Mouse (Mus musculus) forebrain, postnatal 0 days (tissue): Measurements from ENCODE around the gene Calm1. TPM values are rescaled to one million over a fixed set of nuclear protein-coding genes. Genes with fewer than 3 reads are reported as not detected.

Experiments
- ATAC-seq: fragments of 200-750 bp; cut with Nextera tagmentation; 2 replicates; pipeline ENCODE4 v1.8.0; 2017; ENCODE audit warnings: mild to moderate bottlenecking, moderate library complexity
- DNase-seq: peaks from one replicate; pipeline ENCODE4 v3.0.0-alpha.2; 2015
- H3K27ac ChIP-seq: fragments of 300-500 bp; sonication (generic); 2 replicates; pipeline ENCODE4 v1.5.1; 2014; ENCODE audit warnings: low read depth, mild to moderate bottlenecking, antibody characterized with exemption, low read length, moderate library complexity, mixed read lengths
- H3K27me3 ChIP-seq: fragments of 300-500 bp; sonication (generic); 2 replicates; pipeline ENCODE4 v1.6.1; 2014; ENCODE audit warnings: mild to moderate bottlenecking, low read length, mixed read lengths; ENCODE audit not compliant: insufficient read depth
- H3K36me3 ChIP-seq: fragments of 300-500 bp; sonication (generic); 2 replicates; pipeline ENCODE4 v1.6.1; 2014; ENCODE audit warnings: mild to moderate bottlenecking, moderate library complexity; ENCODE audit not compliant: insufficient read depth
- H3K4me1 ChIP-seq: fragments of 300-500 bp; sonication (generic); 2 replicates; pipeline ENCODE4 v1.6.1; 2014; ENCODE audit warnings: antibody characterized with exemption; ENCODE audit not compliant: insufficient read depth
- H3K4me2 ChIP-seq: fragments of 300-500 bp; sonication (generic); 2 replicates; pipeline ENCODE4 v1.6.1; 2014; ENCODE audit warnings: low read depth, mild to moderate bottlenecking, moderate library complexity
- H3K4me3 ChIP-seq: fragments of 300-500 bp; sonication (generic); 2 replicates; pipeline ENCODE4 v1.5.1; 2014; ENCODE audit warnings: low read depth, low read length, mixed read lengths
- H3K9ac ChIP-seq: fragments of 300-500 bp; sonication (generic); 2 replicates; pipeline ENCODE4 v1.6.1; 2014; ENCODE audit warnings: mild to moderate bottlenecking
- H3K9me3 ChIP-seq: fragments of 300-500 bp; sonication (generic); 2 replicates; pipeline ENCODE4 v1.6.1; 2016; ENCODE audit warnings: low read length
- CTCF ChIP-seq: sonication (generic); IDR thresholded peaks from 2 replicates; pipeline ENCODE4 v1.5.1; 2016; ENCODE audit warnings: antibody characterized with exemption, control low read depth, low read depth
- WGBS: fragments of 180-500 bp; shearing (Covaris S2); extraction: QIAGEN DNeasy Blood & Tissue Kit; methylation state at CpG from one replicate; pipeline ENCODE4 v1.1.7; 2014; 5-methylcytosine and 5-hydroxymethylcytosine counted together
- polyA plus RNA-seq: library from polyadenylated mRNA; unstranded; fragments of >200 nt; fragmentation: Nextera tagmentation; extraction: Ambion mirVana; gene quantifications from 2 replicates; pipeline ENCODE4 v1.2.1, GENCODE M21; 2015
- total RNA-seq: library from RNA; depleted of rRNA; stranded (reverse); fragments of >200 nt; gene quantifications from 2 replicates; pipeline ENCODE4 v1.2.3, GENCODE M21; 2014

Calm1 gene
- total and polyA plus RNA-seq, 2 experiments from 2014 or later = 1,041 to 4,009 TPM

DNA sequence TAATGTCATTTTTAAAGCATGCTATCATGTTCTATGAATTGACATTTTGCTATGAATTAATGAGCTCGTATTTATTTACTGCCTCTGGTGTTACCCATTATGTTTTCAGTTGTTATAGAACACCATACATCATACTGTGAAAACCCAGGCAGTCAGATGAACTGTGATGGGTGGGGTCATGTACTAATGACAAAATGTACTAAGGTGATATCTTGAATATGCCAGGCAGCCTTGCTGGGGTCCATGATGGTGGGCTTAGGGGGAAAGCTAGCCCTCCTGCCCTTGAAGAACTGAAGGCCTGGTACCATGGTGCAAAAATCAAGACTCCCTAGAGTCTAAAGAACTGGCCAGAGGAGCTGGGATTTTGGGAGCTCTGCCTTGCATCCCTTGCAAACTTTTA lies 31.7 kb upstream of the Calm1 start:
- WGBS = 76% methylated on average over 1 of the region's 1 CpGs
- TF ChIP-seq CTCF = no peak
- Histone ChIP-seq H3K4me3 (no peak overlapping the region), H3K4me1 (peaks cover 11% of the 10 kb centered on the region; the same call in 1 of the 2 replicates), H3K9me3 (no peaks in the 10 kb centered on the region), H3K9ac (no peak overlapping the region), H3K36me3 (no peaks in the 10 kb centered on the region), H3K4me2 (no peak overlapping the region; the same call in 1 of the 2 replicates), H3K27ac (no peak overlapping the region), H3K27me3 (no peaks in the 10 kb centered on the region)
- ATAC-seq (no peak), DNase-seq (peak; percentile 14)

DNA sequence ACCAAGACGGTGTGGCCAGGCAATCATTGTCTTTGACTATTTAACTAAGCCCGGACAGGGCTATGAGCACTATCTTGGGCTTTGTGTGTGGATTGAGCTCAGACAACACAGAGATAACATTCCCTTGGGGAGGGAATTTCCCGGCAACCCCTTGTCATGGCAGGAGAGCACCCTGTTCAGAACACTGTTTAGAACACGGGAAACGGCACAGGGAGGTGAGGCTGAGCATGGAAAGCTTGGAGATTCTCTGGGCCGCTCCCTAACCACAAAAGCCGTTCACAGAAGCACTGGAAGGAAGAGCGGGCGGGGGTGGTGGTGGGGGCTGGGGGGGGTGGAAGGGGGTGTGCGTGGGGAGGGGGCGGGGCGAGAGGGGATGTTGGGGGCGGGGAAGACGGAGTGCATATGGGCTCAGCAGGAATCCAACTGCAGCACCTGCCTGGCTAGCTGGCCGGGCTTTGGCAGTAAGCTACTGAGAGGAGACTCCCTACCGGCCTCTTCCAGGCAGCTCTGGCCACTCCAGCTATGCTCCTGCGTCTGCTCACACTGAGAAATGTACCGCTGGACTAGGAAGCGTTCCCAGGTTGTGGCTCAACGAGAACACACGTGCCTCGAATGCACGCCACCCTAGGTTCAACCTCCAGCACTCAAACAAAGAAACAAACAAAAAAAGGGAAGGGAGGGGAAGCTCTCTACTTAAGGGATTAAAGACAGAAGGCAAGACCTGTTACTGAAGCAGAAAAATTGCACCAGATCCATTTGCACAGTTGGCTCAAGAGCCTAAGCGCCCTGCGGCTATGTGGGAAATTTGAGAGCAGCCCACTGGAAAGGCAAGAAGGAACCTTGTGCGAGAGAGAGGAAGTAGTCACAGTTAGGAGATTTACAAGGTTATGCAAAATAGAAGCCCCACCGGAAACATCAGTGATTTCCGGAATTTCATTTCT lies 31.0 kb upstream of the Calm1 start:
- 10% methylated on average over 24 of the region's 28 CpGs for WGBS
- H3K4me2 ChIP-seq = peak overlapping the region; percentile 46
- H3K4me1 ChIP-seq = peaks cover 11% of the 10 kb centered on the region; the same call in 1 of the 2 replicates
- DNase-seq (peak; percentile 57), ATAC-seq (peak; percentile 25)
- H3K36me3 ChIP-seq = no peaks in the 10 kb centered on the region
- H3K9ac ChIP-seq = peak overlapping the region; percentile 39; the same call in 1 of the 2 replicates
- H3K4me3 ChIP-seq = peak overlapping the region; percentile 21; the same call in 1 of the 2 replicates
- H3K27me3 ChIP-seq = no peaks in the 10 kb centered on the region
- TF ChIP-seq CTCF = no peak
- H3K27ac ChIP-seq = peak overlapping the region; percentile 80
- H3K9me3 ChIP-seq = no peaks in the 10 kb centered on the region

DNA sequence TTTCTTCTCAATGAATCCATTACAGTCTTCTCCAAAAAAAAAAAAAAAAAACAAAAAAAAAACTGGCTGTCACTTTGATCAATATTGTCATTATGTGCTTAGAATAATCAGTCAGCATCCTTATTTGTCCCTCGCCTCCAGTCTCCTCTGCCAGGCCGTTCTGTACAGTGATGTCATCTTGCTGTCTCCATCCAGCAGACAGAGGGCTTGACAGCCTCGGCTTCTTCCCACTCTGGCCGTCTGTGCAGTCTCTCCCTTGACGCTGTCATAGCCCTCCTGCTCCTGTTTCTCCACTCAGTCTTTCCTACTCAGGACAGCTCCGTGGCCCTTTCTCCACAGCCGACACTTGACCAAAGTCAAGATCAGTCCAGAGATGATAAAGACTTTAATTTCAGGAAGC lies 26.8 kb upstream of the Calm1 start:
- H3K4me2 ChIP-seq = no peak overlapping the region
- WGBS = 68% methylated on average over 7 of the region's 7 CpGs
- H3K36me3 ChIP-seq = no peaks in the 10 kb centered on the region
- no peak overlapping the region for H3K4me3 ChIP-seq
- H3K9ac ChIP-seq = no peak overlapping the region
- peaks cover 4% of the 10 kb centered on the region; the same call in 1 of the 2 replicates for H3K4me1 ChIP-seq
- H3K9me3 ChIP-seq = no peaks in the 10 kb centered on the region
- no peak overlapping the region for H3K27ac ChIP-seq
- ATAC-seq (no peak), DNase-seq (no peak)
- no peaks in the 10 kb centered on the region for H3K27me3 ChIP-seq
- TF ChIP-seq CTCF = no peak

DNA sequence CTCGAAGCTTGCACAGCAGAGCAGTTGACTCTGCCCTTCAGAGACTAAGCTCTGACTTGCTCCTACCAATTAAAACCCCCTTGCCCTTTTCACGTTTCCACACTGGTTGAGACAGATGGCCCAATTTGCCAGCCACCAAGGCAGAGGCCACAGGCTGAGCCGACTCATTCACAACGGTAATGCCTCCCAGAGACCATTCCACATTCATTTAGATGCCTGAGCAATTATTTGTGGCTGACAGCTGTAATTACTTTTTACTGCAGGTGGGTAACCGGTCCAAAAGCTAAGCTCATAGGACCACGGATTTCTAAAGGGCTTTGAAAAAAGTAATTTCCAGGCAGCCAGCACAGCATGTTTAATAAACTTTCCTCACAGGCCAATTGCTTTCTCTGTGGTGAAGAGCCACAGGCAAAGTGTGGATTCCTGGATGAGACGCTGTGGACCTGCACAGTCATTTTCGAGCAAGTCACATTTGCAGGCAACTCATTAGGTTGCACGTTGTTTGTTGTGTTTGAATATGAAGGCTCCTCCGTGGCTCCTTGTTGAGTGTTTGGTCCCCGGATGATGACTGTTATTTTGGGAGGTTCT lies 22.7 kb upstream of the Calm1 start:
- no peak for ATAC-seq
- no peak overlapping the region for H3K27ac ChIP-seq

DNA sequence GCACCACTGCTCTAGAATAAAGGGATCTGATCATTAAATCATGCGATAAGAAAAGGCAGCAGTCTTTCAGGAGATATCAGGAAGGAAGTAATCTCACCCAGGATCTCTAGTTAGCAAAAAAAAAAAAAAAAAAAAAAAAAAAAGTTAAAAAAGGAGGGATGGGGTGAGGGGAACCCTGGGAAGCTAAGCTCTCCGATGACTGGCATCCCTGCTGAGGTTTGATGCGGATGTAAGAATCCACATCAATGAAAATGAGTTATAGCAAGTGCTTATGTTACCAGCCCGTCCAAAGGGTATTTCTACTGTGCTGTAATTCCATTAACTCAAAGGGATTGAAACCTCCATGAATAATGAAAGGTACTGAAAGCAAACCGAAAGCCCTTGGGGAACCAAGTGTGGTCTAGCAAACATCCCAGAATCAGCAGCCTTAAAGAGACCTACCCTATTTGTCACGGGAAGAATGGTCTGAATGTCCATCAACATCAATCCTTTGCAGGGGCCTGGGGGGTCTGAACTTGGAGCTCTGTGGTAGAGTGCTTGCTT lies 20.3 kb upstream of the Calm1 start:
- Histone ChIP-seq H3K36me3 (no peaks in the 10 kb centered on the region), H3K4me3 (no peak overlapping the region), H3K9me3 (no peaks in the 10 kb centered on the region), H3K4me1 (no peaks in the 10 kb centered on the region), H3K4me2 (no peak overlapping the region), H3K27me3 (no peaks in the 10 kb centered on the region), H3K9ac (no peak overlapping the region), H3K27ac (no peak overlapping the region)
- ATAC-seq (no peak), DNase-seq (no peak)
- WGBS = 33% methylated on average over 6 of the region's 6 CpGs
- no peak for TF ChIP-seq CTCF

More for the DNA sequence above, 22.7 kb upstream of the Calm1 start:
- Histone ChIP-seq H3K4me2 (no peak overlapping the region), H3K4me1 (no peaks in the 10 kb centered on the region), H3K4me3 (no peak overlapping the region), H3K27me3 (no peaks in the 10 kb centered on the region), H3K9ac (no peak overlapping the region), H3K9me3 (no peaks in the 10 kb centered on the region), H3K36me3 (no peaks in the 10 kb centered on the region)
- no peak for DNase-seq
- 27% methylated on average over 11 of the region's 11 CpGs for WGBS
- no peak for TF ChIP-seq CTCF

DNA sequence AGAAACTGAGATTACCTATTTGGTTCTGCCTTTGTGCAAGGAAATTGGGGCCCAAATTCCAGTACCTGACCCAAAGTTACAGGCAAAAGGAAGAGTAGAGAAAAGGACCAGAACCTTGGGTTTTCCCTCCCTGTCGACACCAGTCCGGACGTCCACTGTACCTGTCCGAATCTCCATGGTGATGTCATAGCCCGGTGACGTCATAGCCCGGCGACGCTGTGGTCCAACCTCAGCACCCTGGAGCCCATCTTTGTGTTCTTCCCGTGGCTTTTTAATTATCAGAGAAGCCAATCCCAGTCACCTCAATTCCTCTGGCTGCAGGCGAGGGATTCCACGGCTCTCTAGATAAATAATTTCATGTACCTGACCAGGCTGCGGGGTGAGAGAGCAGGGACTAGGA lies 18.4 kb upstream of the Calm1 start:
- Histone ChIP-seq H3K4me3 (no peak overlapping the region), H3K27ac (no peak overlapping the region), H3K36me3 (no peaks in the 10 kb centered on the region), H3K4me2 (no peak overlapping the region), H3K9ac (no peak overlapping the region), H3K27me3 (no peaks in the 10 kb centered on the region), H3K9me3 (no peaks in the 10 kb centered on the region), H3K4me1 (no peaks in the 10 kb centered on the region; the same call in 1 of the 2 replicates)
- ATAC-seq (no peak), DNase-seq (no peak)
- 90% methylated on average over 13 of the region's 13 CpGs for WGBS
- TF ChIP-seq CTCF = no peak

DNA sequence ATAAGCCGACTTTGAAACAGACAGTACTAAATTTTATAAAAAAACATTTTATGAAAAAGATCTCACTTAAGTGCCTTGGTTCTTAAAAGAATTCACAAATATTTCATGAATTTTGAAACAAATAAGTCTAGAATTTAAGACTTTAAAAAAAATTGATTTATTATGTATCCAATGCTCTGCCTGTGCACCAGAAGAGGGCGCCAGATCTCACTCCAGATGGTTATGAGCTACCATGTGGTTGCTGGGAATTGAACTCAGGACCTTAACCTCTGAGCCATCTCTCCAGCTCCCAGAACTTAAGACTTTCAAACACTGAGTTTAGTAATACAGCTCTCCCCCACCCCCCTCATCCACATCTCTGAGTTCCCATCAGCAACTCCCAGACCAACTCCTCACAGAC lies 16.6 kb upstream of the Calm1 start:
- no peak for DNase-seq
- ATAC-seq = no peak

More for the DNA sequence above, 16.6 kb upstream of the Calm1 start:
- H3K4me3 ChIP-seq = no peak overlapping the region
- no peaks in the 10 kb centered on the region; the same call in 1 of the 2 replicates for H3K4me1 ChIP-seq
- no peaks in the 10 kb centered on the region for H3K36me3 ChIP-seq
- no peak overlapping the region for H3K9ac ChIP-seq
- H3K9me3 ChIP-seq = no peaks in the 10 kb centered on the region
- no peak for TF ChIP-seq CTCF
- H3K4me2 ChIP-seq = no peak overlapping the region
- H3K27me3 ChIP-seq = no peaks in the 10 kb centered on the region
- WGBS = 83% methylated on average over 2 of the region's 2 CpGs
- H3K27ac ChIP-seq = no peak overlapping the region
